ENCODE assay signal across 17 mouse cellular contexts in the genomic region with DNA sequence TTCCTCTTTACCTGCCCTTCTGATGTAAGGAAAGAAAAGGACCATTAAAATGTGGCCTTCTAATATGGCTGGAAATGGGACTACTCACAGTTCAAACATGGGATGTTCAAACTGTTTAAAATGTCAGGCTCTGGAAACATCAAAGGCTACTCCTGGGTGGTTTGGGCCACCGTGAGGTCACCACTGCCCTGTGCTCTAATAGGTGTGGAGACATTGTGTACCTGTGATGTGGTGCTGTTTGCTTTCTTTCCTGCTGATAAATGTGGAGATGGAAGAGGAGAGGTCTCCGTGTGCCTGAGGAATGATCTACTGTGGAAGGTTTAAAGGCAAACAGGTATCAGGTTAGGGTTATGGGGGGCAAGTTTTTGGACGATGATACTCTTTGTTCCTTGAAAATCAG.
"Had no signal": no experiment of that assay in that cellular context is flagged by ENCODE, and none has a peak within 500 bp of the region (broad histone marks: within the 10 kb centered on the region; RNA-seq: fewer than 3 reads in every experiment).

No protein-coding gene starts in this region.

- H3K27me3 ChIP-seq: limb, embryonic 12.5 days; limb, embryonic 15.5 days; lung, embryonic 15.5 days; megakaryocyte, embryonic 14.5 days had no signal

- DNase-seq: kidney, adult 18-20 months; kidney, adult 9 months; kidney, postnatal 14 days; kidney, postnatal 4 days; left cerebral cortex, postnatal 4 days; lung, adult 18-20 months; lung, postnatal 10 days; lung, postnatal 36 days; midbrain, embryonic 14.5 days; thymus, adult 18-20 months; thymus, postnatal 36 days had no signal

- H3K4me3 ChIP-seq: limb, embryonic 12.5 days; limb, embryonic 15.5 days; lung, embryonic 15.5 days; megakaryocyte, embryonic 14.5 days; midbrain, embryonic 10.5 days had no signal

- H3K9ac ChIP-seq: limb, embryonic 12.5 days; limb, embryonic 15.5 days; lung, embryonic 15.5 days had no signal

- H3K27ac ChIP-seq: limb, embryonic 12.5 days; limb, embryonic 15.5 days; lung, embryonic 15.5 days; midbrain, embryonic 10.5 days had no signal

- H3K9me3 ChIP-seq: limb, embryonic 12.5 days; limb, embryonic 15.5 days; lung, embryonic 15.5 days; megakaryocyte, embryonic 14.5 days; midbrain, embryonic 10.5 days had no signal

- H3K36me3 ChIP-seq: limb, embryonic 12.5 days; limb, embryonic 15.5 days; lung, embryonic 15.5 days; midbrain, embryonic 10.5 days had no signal

- H3K4me2 ChIP-seq: limb, embryonic 12.5 days; limb, embryonic 15.5 days; lung, embryonic 15.5 days had no signal

- H3K4me1 ChIP-seq: limb, embryonic 12.5 days; limb, embryonic 15.5 days; midbrain, embryonic 10.5 days had no signal

- ATAC-seq: intestine, embryonic 16.5 days had no signal
